Mouse (Mus musculus) neural tube, embryonic 15.5 days (tissue): ENCODE measurements at regions not wholly inside any gene's neighbourhood (a gene's known extent, or its start where the extent isn't known, plus 50 kb on each side); places are given as distances from the start of the nearest gene placed in this dataset.

Experiments used
- ATAC-seq: fragments of 200-750 bp; cut with Nextera tagmentation; 2 replicates; pipeline ENCODE4 v1.8.0; 2017; ENCODE audit warnings: mild to moderate bottlenecking, moderate TSS enrichment, moderate library complexity; ENCODE audit not compliant: low FRiP score
- H3K27ac ChIP-seq: fragments of 300-500 bp; sonication (generic); replicated peaks from 2 replicates; pipeline ENCODE4 v1.5.1; 2015; ENCODE audit warnings: mild to moderate bottlenecking, inconsistent platforms
- H3K27me3 ChIP-seq: fragments of 300-500 bp; sonication (generic); replicated peaks from 2 replicates; pipeline ENCODE4 v1.6.1; 2015; ENCODE audit warnings: inconsistent platforms
- H3K36me3 ChIP-seq: fragments of 300-500 bp; sonication (generic); 2 replicates; pipeline ENCODE4 v1.6.1; 2015; ENCODE audit warnings: inconsistent platforms
- H3K4me1 ChIP-seq: fragments of 300-500 bp; sonication (generic); 2 replicates; pipeline ENCODE4 v1.6.1; 2015; ENCODE audit warnings: inconsistent platforms
- H3K4me2 ChIP-seq: fragments of 300-500 bp; sonication (generic); 2 replicates; pipeline ENCODE4 v1.6.1; 2015; ENCODE audit warnings: inconsistent platforms, mild to moderate bottlenecking, moderate library complexity
- H3K4me3 ChIP-seq: fragments of 300-500 bp; sonication (generic); replicated peaks from 2 replicates; pipeline ENCODE4 v1.5.1; 2015; ENCODE audit warnings: mild to moderate bottlenecking, inconsistent platforms
- H3K9ac ChIP-seq: fragments of 300-500 bp; sonication (generic); replicated peaks from 2 replicates; pipeline ENCODE4 v1.6.1; 2015; ENCODE audit warnings: mild to moderate bottlenecking, inconsistent platforms
- H3K9me3 ChIP-seq: fragments of 300-500 bp; sonication (generic); replicated peaks from 2 replicates; pipeline ENCODE4 v1.6.1; 2016; ENCODE audit warnings: inconsistent platforms
- WGBS: fragments of 180-500 bp; shearing (Covaris S2); methylation state at CpG from one replicate; pipeline ENCODE4 v1.1.7; 2015; ENCODE audit warnings: mixed read lengths; 5-methylcytosine and 5-hydroxymethylcytosine counted together

DNA sequence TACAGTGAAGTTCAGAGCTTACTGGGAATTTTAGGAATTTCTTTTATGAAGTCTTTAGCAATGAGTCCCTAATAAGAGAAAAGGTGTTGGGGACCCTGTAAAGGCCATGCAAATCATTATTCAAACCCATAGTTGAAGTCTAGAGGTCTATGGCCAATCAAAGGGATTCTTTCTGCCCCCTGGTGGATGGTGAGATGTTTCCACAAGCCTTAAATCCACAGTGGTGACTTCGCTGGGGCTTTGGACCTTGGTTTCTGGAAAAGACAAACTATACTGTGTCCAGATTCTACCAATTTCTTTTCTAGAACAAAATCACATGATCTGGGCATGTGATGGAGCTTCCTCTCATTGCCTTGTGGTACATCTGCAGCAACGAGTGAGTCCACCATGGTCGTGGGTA is 457.2 kb upstream of the Pou3f3 start:
- WGBS: 89% methylated on average over 3 of the region's 3 CpGs
- ATAC-seq: no peak

DNA sequence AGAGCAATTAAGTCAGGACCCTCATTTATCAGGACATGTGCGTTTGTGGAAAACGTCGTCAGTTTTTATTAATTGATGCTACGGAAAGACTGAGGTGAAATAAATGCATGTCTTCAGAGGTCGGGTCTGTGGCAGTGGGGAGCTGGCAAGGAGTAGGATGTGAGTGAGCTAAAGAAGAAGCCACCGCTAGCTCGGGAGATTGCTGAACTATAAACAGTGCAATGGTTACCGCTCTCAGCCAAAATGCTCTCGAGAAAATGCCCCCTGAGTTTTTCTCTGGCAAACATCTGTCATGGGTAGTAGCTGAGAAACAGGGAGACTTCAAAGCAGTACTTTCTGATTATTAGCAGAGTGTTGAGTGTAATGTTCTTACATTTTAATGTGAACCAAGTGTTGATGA is 454.4 kb upstream of the Pou3f3 start:
- H3K4me1 ChIP-seq: peaks cover 21% of the 10 kb centered on the region
- no peak overlapping the region for H3K4me3 ChIP-seq
- no peak for ATAC-seq
- H3K4me2 ChIP-seq: no peak overlapping the region
- no peaks in the 10 kb centered on the region for H3K36me3 ChIP-seq
- H3K9me3 ChIP-seq: no peaks in the 10 kb centered on the region
- H3K27ac ChIP-seq: no peak overlapping the region
- H3K9ac ChIP-seq: no peak overlapping the region
- H3K27me3 ChIP-seq: no peaks in the 10 kb centered on the region
- 38% methylated on average over 9 of the region's 9 CpGs for WGBS

More for the DNA sequence above, 457.2 kb upstream of the Pou3f3 start:
- Histone ChIP-seq H3K9ac (no peak overlapping the region), H3K4me1 (peaks cover 13% of the 10 kb centered on the region), H3K4me3 (no peak overlapping the region), H3K36me3 (no peaks in the 10 kb centered on the region), H3K9me3 (no peaks in the 10 kb centered on the region), H3K4me2 (no peak overlapping the region), H3K27me3 (no peaks in the 10 kb centered on the region), H3K27ac (no peak overlapping the region)

DNA sequence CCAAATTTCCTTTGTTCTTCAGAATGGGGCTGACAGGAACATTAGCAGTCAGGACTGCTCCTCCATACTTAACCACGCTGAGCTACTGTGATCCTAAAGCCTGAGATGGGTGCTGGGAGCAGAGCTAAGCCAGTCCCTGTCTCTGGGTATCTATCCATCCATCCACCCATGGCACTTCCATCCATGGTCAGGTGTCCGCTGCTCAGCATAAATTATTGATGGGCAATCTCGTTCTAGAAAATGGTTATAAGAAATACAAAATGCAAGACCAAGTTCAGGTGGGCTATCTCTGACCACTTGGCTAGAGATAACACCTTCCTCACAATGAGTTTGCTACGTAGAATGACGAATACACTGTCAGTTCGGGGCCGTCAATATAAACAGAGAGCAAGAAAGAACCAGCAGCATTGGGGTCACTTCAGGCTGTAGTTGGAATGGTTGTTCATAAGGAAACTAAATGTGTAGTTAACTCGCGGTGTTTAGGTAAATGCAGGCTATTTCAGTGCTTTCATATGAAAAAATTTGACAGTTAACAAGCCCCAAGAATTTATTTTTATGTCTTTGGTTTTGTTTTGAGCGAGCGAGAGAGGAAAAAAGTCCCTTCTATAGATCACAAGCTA is 453.9 kb upstream of the Pou3f3 start:
- no peak overlapping the region for H3K27ac ChIP-seq
- H3K4me1 ChIP-seq: peaks cover 21% of the 10 kb centered on the region
- no peak overlapping the region for H3K4me2 ChIP-seq
- H3K9me3 ChIP-seq: no peaks in the 10 kb centered on the region
- no peaks in the 10 kb centered on the region for H3K36me3 ChIP-seq
- ATAC-seq: no peak
- no peaks in the 10 kb centered on the region for H3K27me3 ChIP-seq
- no peak overlapping the region for H3K4me3 ChIP-seq
- WGBS: 84% methylated on average over 11 of the region's 11 CpGs
- H3K9ac ChIP-seq: no peak overlapping the region

DNA sequence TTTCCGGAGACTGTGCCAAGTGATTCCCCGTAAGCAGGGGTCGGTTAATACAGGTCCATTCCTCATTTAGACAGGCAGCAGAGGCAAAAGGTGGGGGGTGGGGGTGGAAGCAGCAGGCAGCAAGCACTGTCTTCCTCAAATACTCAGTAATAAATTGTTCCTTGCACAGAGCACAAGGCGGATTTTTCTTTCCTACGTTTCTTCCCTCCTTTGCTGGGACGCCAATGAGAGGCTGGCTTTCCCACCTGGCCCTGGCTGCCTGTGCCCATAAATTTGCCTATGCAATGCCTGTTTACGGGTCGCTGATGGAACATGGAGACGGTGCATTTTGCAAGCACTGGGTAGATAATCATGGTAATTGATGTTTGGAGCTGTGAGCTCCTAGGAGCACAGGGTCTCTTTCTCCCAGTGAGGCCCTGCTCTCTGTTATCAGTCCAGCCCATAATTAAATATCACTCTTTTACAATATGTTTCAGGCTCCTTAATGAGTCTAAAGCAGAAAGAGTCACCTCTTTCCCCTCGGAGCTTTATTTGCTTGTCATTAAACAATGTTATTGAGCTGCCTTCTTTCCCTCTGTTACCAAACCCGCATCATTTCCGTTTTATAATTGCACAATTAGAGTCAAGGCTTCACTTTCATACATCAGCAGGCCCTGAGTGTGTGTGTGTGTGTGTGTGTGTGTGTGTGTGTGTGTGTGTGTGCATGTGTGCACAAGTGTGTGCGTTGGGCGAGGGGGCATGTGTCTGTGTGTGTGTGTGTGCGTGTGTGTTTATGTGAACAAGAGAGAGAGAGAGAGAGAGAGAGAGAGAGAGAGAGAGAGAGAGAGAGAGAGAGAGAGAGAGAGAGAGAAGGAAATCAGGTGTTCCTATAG is 452.7 kb upstream of the Pou3f3 start:
- H3K9me3 ChIP-seq: no peaks in the 10 kb centered on the region
- no peak overlapping the region for H3K9ac ChIP-seq
- WGBS: 10% methylated on average over 14 of the region's 15 CpGs
- H3K27ac ChIP-seq: peak overlapping the region; percentile 67
- H3K4me2 ChIP-seq: peak overlapping the region; percentile 47
- H3K4me3 ChIP-seq: no peak overlapping the region
- no peaks in the 10 kb centered on the region for H3K36me3 ChIP-seq
- H3K27me3 ChIP-seq: no peaks in the 10 kb centered on the region
- peak; percentile 42; the same call in 1 of the 2 replicates for ATAC-seq
- peaks cover 21% of the 10 kb centered on the region for H3K4me1 ChIP-seq

DNA sequence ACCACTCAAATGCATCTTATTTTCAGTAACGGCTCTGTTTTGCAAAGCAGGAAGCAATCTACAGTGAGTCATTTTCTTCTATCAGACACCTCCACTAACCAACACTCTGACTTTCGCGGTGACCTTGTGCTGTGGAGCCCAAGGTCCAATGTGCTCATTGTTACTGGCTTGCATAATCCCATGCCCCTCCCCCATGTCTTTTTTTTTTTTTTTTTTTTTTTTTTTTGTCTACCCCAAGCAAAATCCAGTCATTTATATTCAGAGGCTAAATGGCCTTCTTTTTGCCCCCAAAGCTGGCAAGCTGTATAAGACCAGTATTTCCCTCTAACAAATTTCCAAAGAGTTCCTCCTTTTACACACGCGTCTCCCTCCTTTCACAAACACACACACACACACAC is 452.1 kb upstream of the Pou3f3 start:
- Histone ChIP-seq H3K4me2 (peak overlapping the region; percentile 47), H3K9me3 (no peaks in the 10 kb centered on the region), H3K4me1 (peaks cover 21% of the 10 kb centered on the region), H3K27me3 (no peaks in the 10 kb centered on the region), H3K9ac (no peak overlapping the region), H3K27ac (peak overlapping the region; percentile 67; the same call in 1 of the 2 replicates), H3K4me3 (no peak overlapping the region), H3K36me3 (no peaks in the 10 kb centered on the region)
- WGBS: 9% methylated on average over 5 of the region's 5 CpGs
- peak; percentile 64 for ATAC-seq

DNA sequence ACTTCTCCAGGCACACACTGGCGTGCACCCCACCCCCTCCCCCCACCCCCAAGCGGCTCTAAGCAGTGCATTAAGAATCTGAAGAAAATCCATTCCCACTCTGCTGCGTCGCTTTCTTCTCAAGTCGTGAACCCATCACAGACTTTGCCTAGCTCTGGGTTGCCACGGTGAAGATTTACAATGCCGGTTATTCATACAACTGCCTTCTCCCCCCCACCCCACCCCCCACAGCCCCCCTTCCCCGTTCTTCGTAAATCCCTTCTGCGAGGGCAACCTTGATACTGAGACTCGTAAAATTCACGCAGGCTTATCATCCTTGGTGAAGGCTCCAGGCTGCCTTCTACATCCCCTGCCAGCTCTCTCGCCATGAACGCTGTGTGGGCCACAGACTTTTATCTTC is 451.7 kb upstream of the Pou3f3 start:
- WGBS: 3% methylated on average over 14 of the region's 14 CpGs
- H3K9ac ChIP-seq: no peak overlapping the region
- no peak overlapping the region for H3K27ac ChIP-seq
- H3K4me1 ChIP-seq: peaks cover 21% of the 10 kb centered on the region
- ATAC-seq: peak; percentile 74
- H3K4me3 ChIP-seq: no peak overlapping the region
- no peaks in the 10 kb centered on the region for H3K36me3 ChIP-seq
- H3K27me3 ChIP-seq: no peaks in the 10 kb centered on the region
- H3K9me3 ChIP-seq: no peaks in the 10 kb centered on the region
- peak overlapping the region; percentile 47 for H3K4me2 ChIP-seq

DNA sequence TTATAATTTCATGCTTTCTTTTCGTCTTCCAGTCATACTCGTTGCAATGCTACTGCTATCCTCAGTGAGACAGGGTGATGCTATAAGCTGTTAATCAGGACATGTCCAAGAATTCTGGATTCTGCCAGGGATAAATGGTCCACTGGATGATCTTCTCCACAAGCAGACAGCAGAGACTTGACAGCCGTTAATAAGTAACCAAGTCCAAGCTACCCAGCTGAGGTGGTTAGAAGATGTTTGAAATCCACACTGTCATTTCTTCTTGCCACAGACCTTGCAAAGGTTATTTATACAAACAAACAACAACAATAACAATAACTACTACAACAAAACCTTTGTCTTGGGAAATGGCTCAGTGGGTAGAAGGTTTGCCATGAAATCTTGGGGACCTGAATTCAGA is 443.2 kb upstream of the Pou3f3 start:
- Histone ChIP-seq H3K36me3 (no peaks in the 10 kb centered on the region), H3K27ac (no peak overlapping the region), H3K4me3 (no peak overlapping the region), H3K9me3 (no peaks in the 10 kb centered on the region), H3K9ac (no peak overlapping the region), H3K27me3 (no peaks in the 10 kb centered on the region), H3K4me2 (no peak overlapping the region), H3K4me1 (no peaks in the 10 kb centered on the region)
- 92% methylated on average over 3 of the region's 3 CpGs for WGBS
- ATAC-seq: no peak

DNA sequence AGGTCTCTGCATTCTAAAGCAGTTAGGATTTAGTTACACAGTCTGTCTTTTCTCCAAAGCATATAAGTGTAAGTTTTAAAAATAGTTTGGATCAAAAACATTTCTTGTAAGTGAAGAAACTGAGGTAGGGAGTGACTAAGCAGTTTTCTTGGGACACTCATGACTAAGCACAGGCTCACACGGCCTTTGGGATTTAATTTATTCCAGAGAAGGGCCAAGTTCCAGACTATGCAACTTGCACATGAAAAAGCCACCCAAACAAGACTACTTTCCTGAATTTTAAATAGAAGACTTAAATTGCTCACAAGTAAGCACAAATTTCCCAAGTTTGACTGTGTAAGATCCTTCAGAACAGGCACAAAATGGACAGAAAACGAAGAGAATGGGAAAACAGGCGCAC is 441.8 kb upstream of the Pou3f3 start:
- H3K4me3 ChIP-seq: no peak overlapping the region
- 75% methylated on average over 3 of the region's 3 CpGs for WGBS
- no peaks in the 10 kb centered on the region for H3K9me3 ChIP-seq
- no peak overlapping the region for H3K27ac ChIP-seq
- H3K4me2 ChIP-seq: no peak overlapping the region
- H3K27me3 ChIP-seq: no peaks in the 10 kb centered on the region
- no peaks in the 10 kb centered on the region for H3K36me3 ChIP-seq
- H3K9ac ChIP-seq: no peak overlapping the region
- peaks cover 13% of the 10 kb centered on the region for H3K4me1 ChIP-seq
- no peak for ATAC-seq

DNA sequence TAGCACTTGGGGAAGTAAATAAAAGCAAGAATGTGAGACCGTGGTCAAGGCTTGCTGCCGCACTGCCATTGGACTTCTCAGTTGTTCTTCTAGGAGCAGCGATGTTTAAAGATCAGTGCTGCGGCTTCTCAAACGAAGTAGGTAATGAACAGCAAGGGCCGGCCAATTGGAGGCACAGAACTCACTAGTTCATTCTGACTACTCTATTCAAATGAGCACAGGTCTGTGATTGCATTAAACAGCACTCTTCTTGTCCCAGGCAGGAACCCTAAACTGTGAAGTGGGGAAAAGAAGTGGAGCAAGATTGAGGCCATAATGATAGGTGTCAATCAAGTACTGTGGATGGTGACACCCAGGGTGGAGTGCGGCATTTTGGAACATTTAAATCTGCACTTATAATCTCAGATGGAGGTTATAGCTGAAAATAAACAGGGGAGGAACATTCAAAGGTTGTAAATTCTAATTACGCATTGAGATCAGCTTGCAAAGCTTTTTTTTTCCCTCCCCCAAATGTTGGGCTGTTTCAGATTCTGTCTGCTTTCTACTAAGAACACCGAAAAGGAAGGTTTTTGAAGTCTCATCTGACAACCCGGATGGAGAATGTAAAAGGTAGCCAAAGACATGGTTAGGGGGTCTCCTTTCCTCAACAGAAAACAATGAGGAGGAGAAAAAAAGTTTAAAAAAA is 438.5 kb upstream of the Pou3f3 start:
- Histone ChIP-seq H3K9ac (no peak overlapping the region), H3K4me2 (no peak overlapping the region), H3K4me1 (peaks cover 35% of the 10 kb centered on the region), H3K9me3 (no peaks in the 10 kb centered on the region), H3K36me3 (no peaks in the 10 kb centered on the region), H3K27ac (no peak overlapping the region), H3K4me3 (no peak overlapping the region), H3K27me3 (no peaks in the 10 kb centered on the region)
- ATAC-seq: no peak
- WGBS: 77% methylated on average over 10 of the region's 10 CpGs

DNA sequence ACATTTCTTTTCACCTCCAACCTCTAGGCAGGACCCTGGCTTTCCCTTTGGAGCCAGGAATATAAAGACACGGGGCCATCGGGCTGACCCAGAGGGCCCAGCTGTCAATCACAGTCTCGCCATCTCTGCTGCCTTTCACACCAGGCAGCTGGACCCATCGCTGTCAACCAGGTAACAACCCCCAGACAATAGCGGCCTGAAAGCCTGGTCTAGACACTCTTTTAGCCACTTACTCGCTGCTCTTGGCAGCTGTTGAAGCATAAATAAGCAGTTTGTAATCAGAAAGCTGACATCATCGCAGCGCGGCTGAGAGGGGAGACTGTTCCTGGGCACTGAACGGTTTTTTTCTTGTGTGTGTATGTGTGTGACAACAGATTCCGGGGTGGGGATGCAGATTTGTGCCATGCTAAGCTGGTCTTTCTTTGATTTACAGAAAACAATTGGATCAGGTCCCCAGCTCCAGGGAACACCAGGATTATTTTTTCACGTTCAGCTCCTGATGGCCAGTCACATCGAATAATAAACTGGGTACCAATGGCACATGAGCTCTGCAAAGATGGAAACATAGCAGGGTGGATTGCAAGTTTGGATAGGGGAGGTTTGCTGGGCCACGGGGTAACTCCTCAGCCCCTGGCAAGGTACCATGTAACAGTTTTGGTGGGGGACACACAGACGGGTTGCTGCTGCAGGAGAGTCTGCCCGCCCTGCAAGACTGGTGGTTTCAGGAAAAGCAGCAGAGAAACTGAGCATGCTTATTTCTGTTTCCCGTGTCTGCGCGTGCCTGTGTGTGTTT is 437.6 kb upstream of the Pou3f3 start:
- H3K36me3 ChIP-seq: no peaks in the 10 kb centered on the region
- H3K27me3 ChIP-seq: no peaks in the 10 kb centered on the region
- 0 out of 2 replicates have a peak overlapping the region, but pooled peaks have one; percentile 36 for H3K9ac ChIP-seq
- 24% methylated on average over 19 of the region's 19 CpGs for WGBS
- H3K4me2 ChIP-seq: peak overlapping the region; percentile 39
- H3K9me3 ChIP-seq: no peaks in the 10 kb centered on the region
- H3K4me1 ChIP-seq: peaks cover 35% of the 10 kb centered on the region
- H3K4me3 ChIP-seq: no peak overlapping the region
- ATAC-seq: peak; percentile 35; the same call in 1 of the 2 replicates
- no peak overlapping the region for H3K27ac ChIP-seq

DNA sequence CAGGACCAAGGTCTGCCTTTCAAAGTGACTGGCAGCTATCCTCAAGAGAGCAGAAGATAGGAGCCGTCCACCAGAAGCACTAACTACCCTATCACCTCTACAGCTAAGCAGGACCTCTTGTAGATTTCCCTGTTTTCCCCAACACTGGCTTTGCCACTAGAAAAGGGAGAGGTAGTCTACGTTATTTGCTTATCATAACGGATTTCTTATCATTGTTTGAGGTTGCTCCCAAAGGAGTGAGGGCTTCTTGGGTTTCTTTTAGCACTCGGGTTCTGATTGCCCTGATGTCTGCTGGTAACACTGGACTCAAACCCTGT is 437.0 kb upstream of the Pou3f3 start:
- H3K4me1 ChIP-seq: peaks cover 35% of the 10 kb centered on the region
- no peak for ATAC-seq
- no peak overlapping the region for H3K27ac ChIP-seq
- no peaks in the 10 kb centered on the region for H3K9me3 ChIP-seq
- H3K4me3 ChIP-seq: no peak overlapping the region
- 48% methylated on average over 4 of the region's 4 CpGs for WGBS
- peak overlapping the region; percentile 39; the same call in 1 of the 2 replicates for H3K4me2 ChIP-seq
- no peak overlapping the region for H3K9ac ChIP-seq
- H3K36me3 ChIP-seq: no peaks in the 10 kb centered on the region
- no peaks in the 10 kb centered on the region for H3K27me3 ChIP-seq
